Mouse (Mus musculus) urinary bladder, postnatal 10 days (tissue): ENCODE data around the gene B3galt5.

Experiments used
- DNase-seq: peaks from one replicate; pipeline ENCODE4 v3.0.0; 2022; ENCODE audit warnings: low spot score

B3galt5 gene

GRCm38 (mm10) chr16:96235366-96235970 is at the start of gene B3galt5:
Gene B3galt5 (plus strand): TSS chr16:96235801.
- no peak for DNase-seq

GRCm38 (mm10) chr16:96187619-96188018 is 48.0 kb upstream of the B3galt5 start:
- DNase-seq, result no peak

GRCm38 (mm10) chr16:96191531-96192506 is 43.8 kb upstream of the B3galt5 start, which contains the start of gene Lca5l:
Gene Lca5l (minus strand): TSS chr16:96192271.
- DNase-seq, result peak; percentile 99

DNA sequence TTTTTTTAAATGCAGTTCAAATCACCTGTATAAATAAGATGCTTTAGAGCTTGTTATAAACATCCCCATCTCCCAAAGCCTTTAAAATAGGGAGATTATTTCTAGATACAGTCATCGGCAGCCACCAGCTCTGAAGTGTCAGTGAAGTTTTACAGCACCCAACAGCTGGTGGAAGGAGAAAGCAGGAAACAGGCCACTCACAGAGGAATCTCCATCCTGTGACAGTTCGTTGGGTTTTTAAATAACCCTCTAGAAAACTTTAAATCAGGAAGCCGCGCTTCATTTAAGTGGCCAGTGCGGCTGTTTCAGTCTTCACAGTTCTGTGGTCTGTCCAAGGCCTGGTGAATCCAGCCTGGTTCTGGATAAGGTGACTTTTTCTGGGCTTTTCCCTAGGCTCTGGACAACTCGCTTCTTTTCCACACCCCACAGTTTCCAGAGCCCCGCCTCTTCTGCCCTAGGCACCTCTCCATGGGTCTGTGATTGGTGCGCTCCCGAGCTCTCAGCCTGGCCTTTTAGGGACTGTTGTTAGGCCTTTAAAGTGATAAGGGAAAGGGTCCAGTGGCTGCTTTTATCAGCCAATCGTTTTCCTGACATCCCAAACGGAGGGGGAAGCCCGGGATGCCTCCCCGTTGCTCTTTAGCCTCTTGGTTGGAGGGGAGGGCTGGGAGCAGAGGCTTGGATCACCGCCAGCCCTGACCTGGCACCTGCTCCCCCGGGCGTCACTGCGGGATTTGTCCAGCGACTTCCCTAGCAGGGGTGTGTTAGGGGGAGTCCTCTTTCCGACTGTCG is 35.5 kb upstream of the B3galt5 start, which contains the start of gene Sh3bgr:
Gene Sh3bgr, plus strand, starts transcription at position 538 of the 789 bp plus-strand sequence.
- peak; percentile 25 for DNase-seq

DNA sequence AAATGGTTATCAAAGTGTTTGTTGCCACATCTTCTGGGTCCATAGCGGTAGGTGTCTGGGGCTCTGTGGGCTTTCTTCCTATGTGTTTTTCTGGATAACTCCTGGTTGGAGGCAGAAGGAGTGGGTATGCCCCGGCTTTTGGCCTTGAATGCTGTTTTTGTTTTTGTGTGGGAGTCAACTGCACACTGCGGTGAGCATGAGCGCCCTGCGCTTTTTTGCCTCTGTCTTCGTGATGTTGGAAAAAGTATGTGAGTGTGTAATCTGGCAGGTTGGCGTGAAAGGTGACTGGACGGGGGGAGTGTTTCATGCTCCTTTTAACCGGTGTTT is 34.9 kb upstream of the B3galt5 start:
- no peak for DNase-seq

- DNase-seq, result no peak
These were observed 33.9 kb upstream of the B3galt5 start for GRCm38 (mm10) chr16:96201485-96202232.

DNA sequence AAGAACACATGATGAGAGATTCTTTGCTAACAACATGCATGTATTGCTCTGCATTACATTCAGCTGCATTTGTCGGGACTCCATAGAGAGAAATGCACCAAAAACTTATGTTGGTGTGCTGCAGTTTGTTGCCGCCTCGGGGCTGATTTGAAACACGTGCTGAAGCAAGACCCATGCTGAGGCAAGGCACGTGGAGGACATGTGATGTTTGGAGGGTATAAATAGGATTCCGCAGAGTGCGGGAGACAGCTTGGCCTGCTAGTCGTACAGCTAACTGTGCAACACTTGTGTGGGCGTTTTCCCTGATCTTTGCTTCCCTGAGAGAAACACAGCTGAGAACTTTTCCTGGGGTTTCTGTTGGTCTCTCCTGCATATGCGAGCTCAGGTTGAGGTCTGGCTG is 25.8 kb upstream of the B3galt5 start:
- no peak for DNase-seq

GRCm38 (mm10) chr16:96210856-96211255 is 24.7 kb upstream of the B3galt5 start:
- no peak for DNase-seq

DNA sequence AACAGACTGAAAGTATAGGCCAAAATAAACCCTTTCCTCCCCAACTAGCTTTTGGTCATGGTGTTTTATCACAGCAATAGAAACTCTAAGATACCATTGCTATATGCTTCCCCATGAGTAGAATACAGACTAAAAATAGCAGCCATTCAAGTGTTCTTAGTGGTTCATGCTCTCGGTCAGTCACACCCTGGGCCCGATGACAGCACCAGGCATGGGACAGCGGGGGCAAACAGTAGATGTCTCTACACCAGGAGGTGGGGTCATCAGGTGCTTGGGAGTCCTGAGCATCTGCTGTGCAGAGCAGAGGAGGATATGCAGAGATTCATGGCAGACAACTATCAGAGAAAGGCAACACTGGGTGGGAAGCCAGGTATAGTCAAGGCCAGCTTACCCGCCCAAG is 22.6 kb upstream of the B3galt5 start:
- no peak for DNase-seq

- no peak for DNase-seq
These were observed 14.1 kb upstream of the B3galt5 start for GRCm38 (mm10) chr16:96221491-96221890.

DNA sequence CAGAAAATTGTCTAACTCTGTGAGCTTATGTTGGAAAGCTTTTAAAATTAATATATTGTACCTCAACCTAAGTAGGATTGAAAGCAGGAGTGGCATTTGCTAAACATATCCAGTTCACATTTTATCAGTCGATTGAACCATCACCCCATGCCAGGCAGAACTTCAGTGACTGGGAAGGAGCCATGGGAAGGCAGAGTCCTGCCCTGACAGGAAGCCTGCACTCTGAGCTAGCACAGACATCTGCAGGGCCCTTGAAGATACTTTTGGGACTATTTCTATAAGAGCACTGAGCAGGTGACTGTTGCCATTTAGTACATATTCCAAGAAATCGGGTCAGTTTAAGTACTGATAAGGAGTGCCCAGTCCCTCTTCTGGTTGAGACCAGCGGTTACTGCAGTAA is 13.6 kb upstream of the B3galt5 start:
- DNase-seq, result no peak

DNA sequence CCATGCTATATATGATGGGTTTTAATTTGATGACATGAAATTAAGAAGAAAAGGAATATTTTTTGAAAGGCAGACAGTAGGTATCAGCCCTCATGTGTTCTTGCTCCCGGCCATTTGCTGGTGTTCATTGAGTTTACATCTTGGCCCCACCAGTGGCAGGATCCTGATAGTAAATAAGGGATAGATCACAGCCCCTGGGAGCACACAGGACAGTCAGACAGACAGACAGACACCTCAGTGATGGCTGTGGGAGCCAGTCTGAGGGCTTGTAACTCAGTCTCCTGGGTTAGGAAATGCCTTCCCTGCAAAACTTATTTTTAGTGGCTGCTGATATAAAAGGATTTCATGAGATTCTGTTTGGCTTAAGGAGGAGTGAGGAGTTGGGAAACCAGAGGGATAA is 13.1 kb upstream of the B3galt5 start:
- no peak for DNase-seq

GRCm38 (mm10) chr16:96228438-96228837 is 7.2 kb upstream of the B3galt5 start:
- no peak for DNase-seq

- DNase-seq, result no peak
These were observed 6.5 kb upstream of the B3galt5 start for GRCm38 (mm10) chr16:96229044-96229555.

- DNase-seq, result no peak
These were observed 5.2 kb upstream of the B3galt5 start for GRCm38 (mm10) chr16:96230411-96230810.

- no peak for DNase-seq
These were observed 4.3 kb upstream of the B3galt5 start for GRCm38 (mm10) chr16:96231251-96231650.

DNA sequence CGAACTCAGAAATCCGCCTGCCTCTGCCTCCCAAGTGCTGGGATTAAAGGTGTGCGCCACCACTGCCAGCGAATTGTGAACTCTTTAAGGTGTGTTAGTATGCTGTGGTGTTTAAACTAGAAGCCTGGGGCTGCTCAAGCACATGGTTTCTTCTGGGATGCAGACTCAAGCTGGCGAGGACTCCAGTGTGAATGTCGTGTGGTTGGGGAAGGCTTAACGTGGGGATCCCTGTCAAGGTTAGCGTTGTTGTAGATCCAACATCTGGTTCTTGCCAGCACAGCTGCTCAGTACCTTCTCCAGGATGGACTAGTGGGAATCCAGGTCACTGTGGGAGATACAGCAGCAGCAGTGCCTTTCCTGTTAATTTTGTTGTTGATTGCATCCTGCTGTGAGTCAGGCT is 3.6 kb upstream of the B3galt5 start:
- DNase-seq, result no peak

GRCm38 (mm10) chr16:96233996-96234395 is 1.6 kb upstream of the B3galt5 start:
- DNase-seq, result no peak

DNA sequence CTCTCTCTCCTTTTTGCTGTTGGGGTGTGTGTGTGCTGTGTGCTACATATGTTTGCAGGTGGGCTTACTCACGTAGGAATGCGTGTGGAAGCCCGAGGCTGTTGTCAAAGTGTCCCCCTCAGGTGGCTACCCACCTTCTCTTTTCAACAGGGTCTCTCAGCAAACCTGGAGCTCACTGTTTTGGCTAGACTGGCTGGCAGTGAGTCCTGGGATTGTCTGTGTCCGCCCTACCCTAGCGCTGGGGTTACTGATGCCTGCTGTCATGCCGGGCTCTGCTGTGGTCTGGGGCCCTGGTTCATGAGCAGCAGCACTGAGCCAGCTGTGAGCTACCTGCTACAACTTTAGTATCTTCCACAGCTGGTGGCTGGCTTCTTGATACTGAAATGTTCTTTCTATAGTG is 8.9 kb downstream of the B3galt5 start:
- no peak for DNase-seq

GRCm38 (mm10) chr16:96249635-96250034 is 14.0 kb downstream of the B3galt5 start:
- no peak for DNase-seq

DNA sequence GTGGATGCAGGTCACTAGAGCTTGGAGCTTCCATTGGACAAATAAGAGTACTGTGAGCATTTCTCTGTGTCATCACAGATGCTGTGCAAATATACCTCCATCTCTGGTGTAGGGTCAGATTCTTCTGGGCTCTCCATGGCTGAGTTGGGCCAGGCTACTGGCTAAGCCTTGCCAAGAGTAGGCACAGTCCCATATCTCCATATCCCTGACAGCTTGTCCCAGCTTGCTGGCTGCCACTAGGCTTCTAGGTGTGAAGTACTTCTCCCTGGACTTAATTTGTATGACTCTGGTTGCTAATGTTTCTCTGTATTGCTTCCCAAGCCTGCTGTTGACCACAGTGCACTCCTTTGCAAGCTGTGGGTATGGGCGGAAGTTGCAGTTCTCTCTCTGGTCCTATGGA is 16.5 kb downstream of the B3galt5 start:
- no peak for DNase-seq

DNA sequence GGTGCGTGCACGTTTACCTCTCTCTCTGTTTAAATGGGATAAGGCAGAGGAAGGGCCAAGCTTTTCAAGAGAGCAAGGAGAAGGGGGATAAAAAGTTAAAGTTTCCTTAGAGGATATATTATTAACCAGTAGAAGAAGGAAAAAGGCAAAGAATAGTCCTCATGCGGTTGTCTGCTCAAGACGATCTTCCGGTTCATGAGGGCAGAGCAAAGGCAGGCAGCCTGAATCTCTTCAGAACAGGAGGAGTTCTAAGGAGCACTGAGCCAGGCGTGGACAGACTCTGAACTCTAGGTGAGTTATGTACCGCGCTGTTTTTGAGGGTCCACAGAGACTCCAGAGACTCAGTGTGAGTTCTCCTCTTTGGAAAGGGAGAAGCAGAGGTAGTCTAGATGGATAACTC is 22.8 kb downstream of the B3galt5 start:
- no peak for DNase-seq
